In the genomic region with DNA sequence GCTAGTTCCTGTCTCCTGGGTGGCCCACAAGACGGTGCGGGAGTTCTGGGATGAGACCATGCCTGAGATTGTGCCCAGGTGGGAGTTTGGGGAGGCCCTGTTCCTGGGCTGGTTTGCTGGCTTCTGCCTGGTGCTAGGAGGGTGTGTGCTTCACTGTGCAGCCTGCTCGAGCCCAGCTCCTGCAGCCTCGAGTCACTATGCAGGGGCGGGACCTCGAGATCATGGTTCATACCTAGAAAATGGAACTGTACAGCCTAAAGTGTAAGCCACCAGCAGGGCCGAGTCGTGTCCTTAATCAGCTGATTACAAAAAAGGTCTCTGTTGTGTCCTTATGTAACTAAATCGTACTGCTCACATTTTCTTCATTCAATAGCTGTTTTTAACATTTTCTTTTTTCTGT, we compare ENCODE assay signal across 12 mouse cellular contexts. TPM values are rescaled to one million over a fixed set of nuclear protein-coding genes. Genes with fewer than 3 reads are reported as not detected.
"Had no signal": no experiment of that assay in that cellular context is flagged by ENCODE, and none has a peak within 500 bp of the region (broad histone marks: within the 10 kb centered on the region; RNA-seq: fewer than 3 reads in every experiment).

No protein-coding gene starts in this region.

RNA-seq across cellular contexts. Expression of a gene that starts 0.6 kb away (rescaled TPM):
- polyA plus RNA-seq: liver, embryonic 16.5 days; lung, embryonic 16.5 days; midbrain, embryonic 10.5 days; midbrain, embryonic 13.5 days; midbrain, embryonic 15.5 days; midbrain, postnatal 0 days; neural tube, embryonic 12.5 days; neural tube, embryonic 14.5 days; spleen, adult 2 months; stomach, embryonic 15.5 days; stomach, postnatal 0 days; thymus, postnatal 0 days had no signal

RNA-seq across cellular contexts. Expression of a gene that starts 1.7 kb away (rescaled TPM):
- polyA plus RNA-seq: liver, embryonic 16.5 days; lung, embryonic 16.5 days; midbrain, embryonic 10.5 days; midbrain, embryonic 13.5 days; midbrain, embryonic 15.5 days; midbrain, postnatal 0 days; neural tube, embryonic 12.5 days; neural tube, embryonic 14.5 days; stomach, embryonic 15.5 days; stomach, postnatal 0 days; thymus, postnatal 0 days had no signal
